Mouse (Mus musculus) heart, postnatal 10 days (tissue): ENCODE results near the gene Xrcc1. TPM values are rescaled to one million over a fixed set of nuclear protein-coding genes. Genes with fewer than 3 reads are reported as not detected.

Experiments
- DNase-seq, 2 experiments: peaks; one replicate each; pipeline ENCODE4 v3.0.0; 2021
- intact Hi-C: fragments of 180-260 bp; cut with DNase I; formaldehyde crosslinking; loops from one replicate; pipeline ENCODE4 v1.15.1; 2025
- total RNA-seq, 2 experiments: library from RNA; stranded (reverse); gene quantifications; 2 replicates each; pipeline ENCODE4 v1.2.3; 2021

The Xrcc1 gene
- total RNA-seq, 2 experiments from 2014 or later, result 28.8 to 33.2 TPM

DNA sequence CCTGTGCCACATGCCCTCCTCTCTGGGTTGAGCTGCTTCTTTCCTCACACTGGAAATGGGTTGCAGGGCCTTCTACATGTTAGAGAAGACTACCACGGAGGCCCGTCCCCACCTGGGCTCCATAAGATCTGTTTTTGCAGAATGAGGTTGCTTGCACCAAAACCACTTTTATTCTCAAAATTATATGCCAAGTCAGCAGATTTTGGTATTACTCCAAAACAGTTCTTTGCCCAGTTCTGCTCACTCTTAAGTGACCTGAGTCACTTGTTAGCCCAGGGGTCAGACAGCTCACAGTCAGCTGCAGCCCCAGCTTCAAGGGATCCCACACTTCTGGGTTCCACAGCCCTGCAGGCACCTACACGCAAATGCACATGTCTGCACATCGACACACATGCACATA, 15.4 kb downstream of the Xrcc1 start:
- no peak for DNase-seq
- intact Hi-C loops, result loop anchor here (5.0 kb wide), 1 partner anchor 89 kb away; no protein-coding TSS in a partner anchor

GRCm38 (mm10) chr7:24563191-24563836, 17.2 kb downstream of the Xrcc1 start:
- intact Hi-C loops, result loop anchor here (5.0 kb wide), 1 partner anchor 91 kb away; no protein-coding TSS in a partner anchor
- DNase-seq, result no peak

GRCm38 (mm10) chr7:24563837-24564206, 17.7 kb downstream of the Xrcc1 start:
- intact Hi-C loops, result loop anchor here (1.0 to 5.0 kb wide), 2 partner anchors 33 to 92 kb away; no protein-coding TSS in a partner anchor
- DNase-seq, result no peak

DNA sequence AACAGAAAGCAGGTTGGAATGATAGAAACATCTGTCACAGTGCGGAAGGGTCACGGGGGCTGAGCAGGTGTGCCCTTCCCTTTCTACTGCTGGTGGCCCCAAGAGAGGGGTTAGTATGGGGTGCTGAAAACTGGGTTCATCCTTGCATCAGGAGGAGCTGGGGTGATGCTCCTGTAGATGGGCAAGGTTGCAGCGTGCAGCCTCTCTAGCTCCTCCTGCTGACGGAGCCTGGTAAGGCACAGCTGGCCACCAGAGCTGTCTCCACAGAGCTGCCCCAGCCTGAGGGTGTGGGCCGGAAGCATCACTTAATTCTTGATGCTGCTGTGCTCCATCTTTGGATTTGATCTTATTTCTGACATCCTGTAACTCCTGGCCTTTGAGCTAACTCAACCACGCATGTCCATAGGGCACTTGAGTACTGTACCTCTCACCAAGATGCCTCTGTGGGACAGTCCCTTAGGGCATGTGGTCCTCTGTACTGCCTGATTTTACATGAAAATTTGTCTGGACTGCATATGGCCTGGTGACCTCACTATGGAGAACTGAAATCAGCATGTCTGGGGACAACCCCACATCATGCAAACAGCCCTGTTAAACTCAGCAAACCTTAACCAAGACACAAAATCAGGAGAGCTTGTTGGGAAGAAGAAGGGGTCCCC, 18.6 kb downstream of the Xrcc1 start:
- intact Hi-C loops, result loop anchor here (1.0 to 5.0 kb wide), 2 partner anchors 33 to 92 kb away; no protein-coding TSS in a partner anchor

GRCm38 (mm10) chr7:24565627-24566026, 19.5 kb downstream of the Xrcc1 start:
- intact Hi-C loops, result no loop called here
- DNase-seq, result no peak

More for the DNA sequence above, 18.6 kb downstream of the Xrcc1 start:
- DNase-seq, result peak; percentile 77 to 85

DNA sequence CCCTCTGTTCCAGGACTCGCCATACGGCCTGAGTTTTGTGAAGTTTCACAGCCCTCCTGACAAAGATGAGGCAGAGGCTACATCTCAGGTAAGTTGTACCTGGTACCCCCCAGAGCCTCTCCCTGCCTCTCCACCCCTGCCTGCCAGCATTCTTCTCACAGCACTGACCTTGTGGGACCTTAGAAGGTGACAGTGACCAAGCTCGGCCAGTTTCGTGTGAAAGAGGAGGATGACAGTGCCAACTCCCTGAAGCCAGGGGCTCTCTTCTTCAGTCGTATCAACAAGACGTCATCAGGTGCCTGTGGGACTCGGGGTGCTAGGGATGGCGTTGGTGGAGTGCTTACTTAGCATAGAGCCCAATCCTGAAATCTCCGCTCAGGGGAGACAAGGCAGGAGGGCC, 20.1 kb downstream of the Xrcc1 start:
- no peak for DNase-seq
- intact Hi-C loops, result no loop called here

DNA sequence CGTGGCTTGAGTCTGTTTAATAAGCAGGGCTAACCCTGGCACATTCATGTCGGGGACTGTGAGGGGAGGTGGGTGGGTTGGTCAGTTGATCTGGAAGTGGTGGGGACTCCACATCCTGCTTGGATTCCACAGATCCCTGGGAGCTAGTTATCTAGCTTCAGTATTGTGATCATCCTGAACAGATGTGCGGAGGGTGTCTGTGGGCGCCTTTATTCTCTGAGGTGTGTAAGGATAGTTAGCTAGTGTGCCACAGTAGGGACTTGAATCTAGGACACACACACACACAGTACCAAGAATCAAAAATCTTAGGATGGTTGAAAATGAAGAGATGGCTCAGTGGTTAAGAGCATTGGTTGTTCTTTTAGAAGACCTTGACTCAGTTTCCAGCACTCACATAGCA, 22.4 kb downstream of the Xrcc1 start:
- intact Hi-C loops, result no loop called here
- no peak for DNase-seq

GRCm38 (mm10) chr7:24571071-24571470, 25.0 kb downstream of the Xrcc1 start:
- DNase-seq, result no peak
- intact Hi-C loops, result no loop called here

DNA sequence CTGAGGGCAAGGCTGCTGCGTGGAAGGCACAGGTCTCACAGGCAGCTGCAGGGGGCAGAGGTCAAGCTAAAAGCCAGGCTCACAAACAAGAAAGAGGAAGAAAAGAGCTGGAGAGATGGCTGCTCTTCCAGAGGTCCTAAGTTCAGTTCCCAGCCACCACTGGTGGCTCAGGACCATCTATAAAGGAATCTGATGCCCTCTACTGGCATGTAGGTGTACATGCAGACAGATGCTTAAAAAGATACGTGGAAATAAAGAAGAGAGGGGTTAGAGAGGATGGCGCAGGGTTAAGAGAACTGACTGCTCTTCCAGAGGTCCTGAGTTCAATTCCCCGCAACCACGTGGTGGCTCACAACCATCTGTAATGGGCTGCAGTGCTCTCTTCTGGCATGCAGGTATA, 26.4 kb downstream of the Xrcc1 start:
- DNase-seq, result no peak
- intact Hi-C loops, result no loop called here

DNA sequence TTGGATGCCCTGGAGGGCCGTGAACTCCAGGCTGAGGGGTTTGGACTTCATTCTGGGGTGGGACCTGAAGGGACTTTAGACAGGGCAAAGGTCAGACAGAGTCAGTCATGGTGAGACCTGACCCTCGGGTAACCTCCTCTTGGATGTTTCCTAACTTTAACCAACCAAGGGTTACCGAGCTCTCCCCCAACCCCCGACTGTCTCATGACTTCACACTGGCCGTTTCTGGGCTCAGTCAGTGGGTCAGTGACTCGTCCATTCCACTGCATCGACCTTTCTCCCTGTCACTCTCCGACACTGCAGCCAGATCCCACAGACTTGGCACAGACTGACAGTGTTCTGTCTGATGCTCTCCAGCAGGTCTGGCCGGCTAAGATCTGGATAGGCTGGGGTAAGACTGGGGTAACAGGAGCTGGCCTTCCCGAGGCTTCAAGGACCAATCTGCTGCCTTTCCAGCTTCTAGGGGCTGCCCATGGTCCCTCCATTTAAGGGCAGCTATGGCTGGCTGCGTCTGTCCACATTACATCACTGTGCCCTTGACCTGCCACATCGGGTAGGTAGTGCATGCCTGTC, 28.2 kb downstream of the Xrcc1 start:
- intact Hi-C loops, result no loop called here
- DNase-seq, result peak; percentile 25 to 29

DNA sequence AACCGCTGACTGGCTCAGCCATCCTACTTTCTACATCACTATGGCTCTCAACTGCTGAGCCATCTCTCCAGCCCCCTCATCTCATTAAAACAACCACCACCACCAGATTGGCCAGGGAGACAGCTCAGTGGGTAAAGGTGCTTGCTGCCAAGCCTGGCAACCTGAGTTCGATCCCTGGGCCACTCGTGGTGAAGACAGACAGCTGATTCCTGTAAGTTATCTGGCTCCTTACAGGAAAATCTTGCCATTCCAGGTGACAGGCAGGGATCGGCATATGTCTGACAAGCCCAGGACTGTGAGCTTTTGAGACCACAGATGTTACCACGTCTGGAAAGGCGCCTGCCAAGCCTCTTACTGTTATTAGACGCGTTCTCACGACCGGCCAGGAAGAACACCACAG, 31.7 kb downstream of the Xrcc1 start:
- no peak for DNase-seq
- intact Hi-C loops, result no loop called here

GRCm38 (mm10) chr7:24584876-24585275, 38.8 kb downstream of the Xrcc1 start:
- intact Hi-C loops, result loop anchor here (1.0 kb wide), 1 partner anchor 10 kb away; no protein-coding TSS in a partner anchor
- no peak for DNase-seq

GRCm38 (mm10) chr7:24585995-24586394, 39.9 kb downstream of the Xrcc1 start:
- intact Hi-C loops, result loop anchor here (1.0 kb wide), 1 partner anchor 11 kb away; no protein-coding TSS in a partner anchor
- DNase-seq, result no peak

- no peak for DNase-seq
- intact Hi-C loops, result no loop called here
Observed at GRCm38 (mm10) chr7:24586828-24587227, 40.7 kb downstream of the Xrcc1 start.

DNA sequence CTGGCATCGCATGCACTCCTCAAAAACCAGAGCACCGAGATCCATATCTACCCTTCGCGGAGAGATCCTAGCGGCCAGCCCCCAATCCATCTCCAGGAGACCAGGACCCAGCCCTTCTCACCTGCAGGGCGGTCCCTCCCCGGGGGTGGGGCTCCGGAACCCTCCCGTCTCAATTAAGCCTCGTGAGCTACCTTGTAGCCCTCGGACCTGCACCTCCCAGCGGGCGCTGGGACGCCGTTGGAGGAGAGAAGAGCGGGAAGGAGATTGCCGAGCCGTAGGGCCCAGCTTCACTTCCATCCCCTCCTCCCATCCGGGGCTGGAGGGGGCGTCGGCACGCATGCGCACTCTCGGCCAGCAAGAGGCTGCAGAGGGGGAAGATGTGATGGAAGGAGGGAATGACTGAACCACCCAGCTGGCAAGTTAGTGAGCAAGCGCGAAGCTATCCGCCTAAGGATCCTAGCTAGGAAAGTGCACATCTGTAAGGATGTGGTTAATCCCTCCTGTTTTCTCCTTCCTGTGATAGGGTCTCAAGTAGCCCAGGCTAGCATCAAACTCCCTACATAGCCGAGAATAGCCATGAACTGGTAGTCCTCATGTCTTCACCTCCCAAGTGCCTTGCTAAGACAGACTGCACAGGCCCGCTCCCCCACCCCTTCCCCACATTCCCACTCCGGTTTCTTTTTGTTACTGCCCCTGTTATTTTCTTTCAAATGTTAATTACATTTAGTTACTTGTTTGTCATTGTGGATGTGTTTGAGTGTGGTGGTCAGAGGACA, 41.4 kb downstream of the Xrcc1 start, which contains the start of the genes Ethe1 and Zfp575:
Ethe1 (plus strand) TSS at position 214 of the 776 bp plus-strand sequence.
Zfp575 (minus strand) TSS at position 312 of the 776 bp plus-strand sequence.
- intact Hi-C loops, result no loop called here
- peak; percentile 63 to 72 for DNase-seq

GRCm38 (mm10) chr7:24588336-24588735, 42.2 kb downstream of the Xrcc1 start:
- peak; percentile 55 to 68 for DNase-seq
- intact Hi-C loops, result no loop called here

DNA sequence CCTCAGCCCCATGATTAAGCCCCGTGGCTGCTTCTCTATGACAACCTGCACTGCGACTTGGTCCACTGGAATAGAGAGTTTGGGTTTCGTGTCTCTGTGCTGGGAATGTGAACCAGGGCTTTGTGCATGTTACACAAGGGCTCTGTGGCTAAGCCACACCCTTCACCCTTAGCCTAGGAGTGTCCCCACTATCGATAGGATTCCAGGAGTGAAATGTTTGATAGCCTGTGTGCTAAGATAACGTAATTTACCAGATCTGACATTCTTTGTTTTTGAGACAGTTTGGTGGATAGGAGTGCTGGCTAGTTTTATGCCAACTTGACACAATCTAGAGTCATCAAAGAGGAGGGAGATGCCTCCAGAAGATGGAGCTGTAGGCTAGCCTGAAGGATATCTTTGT, 45.6 kb downstream of the Xrcc1 start:
- DNase-seq, result no peak
- intact Hi-C loops, result no loop called here

DNA sequence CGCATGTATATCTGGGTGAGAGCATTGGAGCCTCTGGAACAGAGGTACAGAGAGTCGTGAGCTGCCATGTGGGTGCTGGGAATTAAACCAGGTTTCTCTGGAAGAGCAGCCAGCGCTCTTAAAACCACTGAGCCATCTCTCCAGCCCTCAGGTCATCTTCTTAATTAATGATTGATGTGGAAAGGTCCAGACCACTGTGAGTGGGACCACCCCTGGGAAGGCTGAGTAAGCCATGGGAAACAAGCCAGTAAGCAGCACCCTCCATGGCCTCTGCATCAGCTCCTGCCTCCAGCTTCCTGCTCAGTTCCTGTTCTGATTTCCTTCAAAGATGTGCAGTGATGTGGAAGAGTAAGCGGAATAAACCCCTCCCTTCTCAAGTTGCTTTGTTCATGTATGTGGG, 46.1 kb downstream of the Xrcc1 start:
- DNase-seq, result no peak
- intact Hi-C loops, result no loop called here

- intact Hi-C loops, result no loop called here
- no peak for DNase-seq
Observed at GRCm38 (mm10) chr7:24592781-24593180, 46.7 kb downstream of the Xrcc1 start.

DNA sequence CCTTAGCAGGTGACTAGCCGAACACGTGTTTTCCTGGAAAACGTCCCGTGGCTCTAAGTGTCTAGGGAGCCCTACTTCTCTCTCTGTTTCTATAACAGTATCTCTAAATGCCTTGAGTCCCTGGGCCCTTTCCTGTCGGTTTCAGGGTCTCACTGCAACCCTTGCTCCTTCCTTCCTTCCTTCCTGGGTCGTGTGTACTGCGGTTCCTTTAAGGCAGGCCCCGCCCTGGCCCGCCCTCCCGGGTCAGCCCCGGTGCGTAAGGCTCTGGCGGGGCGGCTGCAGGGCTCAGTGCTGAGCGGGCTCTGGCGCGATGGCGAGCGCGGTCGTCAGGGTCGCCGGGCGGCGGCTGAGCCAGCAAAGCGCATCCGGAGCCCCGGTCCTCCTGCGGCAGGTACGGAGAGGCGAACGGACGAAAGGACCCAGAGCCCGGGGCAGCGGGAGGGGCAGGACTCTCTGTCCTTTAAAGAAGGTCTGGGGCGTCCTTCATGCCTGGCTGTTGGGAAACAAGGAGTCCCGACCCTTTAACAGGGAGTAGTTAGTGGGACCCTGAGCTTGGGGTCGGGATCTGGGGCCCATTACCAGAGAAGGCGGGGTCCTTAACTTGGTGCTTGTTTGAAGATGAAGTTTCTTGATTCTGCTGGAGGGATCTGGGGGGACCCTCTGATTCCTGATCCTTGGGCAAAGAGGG, 47.7 kb downstream of the Xrcc1 start:
- intact Hi-C loops, result no loop called here
- peak; percentile 75 to 81 for DNase-seq
